ENCODE assay signal across 21 mouse cellular contexts in the genomic region with DNA sequence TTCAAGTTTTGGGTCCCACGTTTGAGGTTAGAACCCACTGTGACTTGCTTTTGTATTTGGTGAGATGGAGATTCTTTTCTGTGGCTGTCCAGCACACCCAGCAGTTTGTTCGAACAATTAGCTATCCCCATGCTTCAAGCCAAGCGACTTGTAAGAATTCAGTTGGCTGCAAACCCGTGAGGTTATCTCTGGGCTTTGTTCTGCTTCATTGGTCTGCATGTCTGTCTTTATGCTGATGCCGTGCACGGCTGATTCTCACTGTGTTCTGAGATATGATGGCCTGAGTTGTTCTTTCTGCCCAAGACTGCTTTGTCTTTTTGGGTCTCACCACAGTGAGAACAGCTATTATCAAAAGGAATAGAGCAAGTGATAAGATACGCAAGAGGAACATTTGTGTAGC. TPM values are rescaled to one million over a fixed set of nuclear protein-coding genes. Genes with fewer than 3 reads are reported as not detected.
"Had no signal": no experiment of that assay in that cellular context is flagged by ENCODE, and none has a peak within 500 bp of the region (broad histone marks: within the 10 kb centered on the region; RNA-seq: fewer than 3 reads in every experiment).

No protein-coding gene starts in this region.

- H3K4me3 ChIP-seq: left cerebral cortex, adult 2 months; limb, embryonic 12.5 days; limb, embryonic 15.5 days; megakaryocyte, embryonic 14.5 days; midbrain, embryonic 10.5 days; midbrain, embryonic 15.5 days; neural tube, embryonic 12.5 days; neural tube, embryonic 15.5 days had no signal

- H3K9ac ChIP-seq: limb, embryonic 12.5 days; limb, embryonic 15.5 days; liver, embryonic 14.5 days; liver, postnatal 0 days; lung, embryonic 14.5 days; midbrain, embryonic 15.5 days; neural tube, embryonic 12.5 days; neural tube, embryonic 15.5 days had no signal

- H3K27ac ChIP-seq: kidney, postnatal 0 days; left cerebral cortex, adult 2 months; limb, embryonic 12.5 days; limb, embryonic 15.5 days; liver, embryonic 14.5 days; midbrain, embryonic 10.5 days; midbrain, embryonic 15.5 days; neural tube, embryonic 12.5 days; neural tube, embryonic 15.5 days; stomach, postnatal 0 days had no signal

- DNase-seq: kidney, adult 2 months; kidney, postnatal 25 days; layer of hippocampus, postnatal 36 days; liver, postnatal 0 days; lung, embryonic 14.5 days; lung, postnatal 36 days; thymus, adult 2 months; thymus, postnatal 14 days; thymus, postnatal 4 days had no signal

- H3K27me3 ChIP-seq: limb, embryonic 15.5 days; megakaryocyte, embryonic 14.5 days; midbrain, embryonic 15.5 days; neural tube, embryonic 12.5 days; neural tube, embryonic 15.5 days had no signal

- H3K4me1 ChIP-seq: limb, embryonic 12.5 days; limb, embryonic 15.5 days; megakaryocyte, embryonic 14.5 days; midbrain, embryonic 15.5 days; neural tube, embryonic 12.5 days; neural tube, embryonic 15.5 days had no signal

- H3K9me3 ChIP-seq: limb, embryonic 12.5 days; limb, embryonic 15.5 days; megakaryocyte, embryonic 14.5 days; midbrain, embryonic 10.5 days; midbrain, embryonic 15.5 days; neural tube, embryonic 12.5 days; neural tube, embryonic 15.5 days had no signal

- H3K36me3 ChIP-seq: limb, embryonic 12.5 days; limb, embryonic 15.5 days; midbrain, embryonic 10.5 days; midbrain, embryonic 15.5 days; neural tube, embryonic 12.5 days; neural tube, embryonic 15.5 days had no signal

RNA-seq across cellular contexts. Expression of a gene that starts 10.7 kb away (rescaled TPM):
- polyA plus RNA-seq: small intestine, adult 2 months had no signal
